Mouse (Mus musculus): Measurements from ENCODE around the gene Cdk15.

GRCm38 (mm10) chr1:59285880-59286279 lies 29.2 kb downstream of the Cdk15 start:
- TF ChIP-seq CTCF (IDR thresholded peaks at IDR 0.05; ENCODE audit: low read depth) (no peak), EP300 (optimal IDR thresholded peaks at IDR 0.05) (no peak)

All from stomach, postnatal 0 days (tissue).